Mouse (Mus musculus) urinary bladder, adult 18-20 months (tissue): ENCODE data around the gene Prkag1.
A peak's percentile ranks its signal among the peaks of the same experiment; 100 is the strongest.

Experiments used
- DNase-seq, 2 experiments: peaks; one replicate each; pipeline ENCODE4 v3.0.0; 2022; ENCODE audit warnings: low spot score in 2 of 2, mixed read lengths in 2 of 2

Gene Prkag1

DNA sequence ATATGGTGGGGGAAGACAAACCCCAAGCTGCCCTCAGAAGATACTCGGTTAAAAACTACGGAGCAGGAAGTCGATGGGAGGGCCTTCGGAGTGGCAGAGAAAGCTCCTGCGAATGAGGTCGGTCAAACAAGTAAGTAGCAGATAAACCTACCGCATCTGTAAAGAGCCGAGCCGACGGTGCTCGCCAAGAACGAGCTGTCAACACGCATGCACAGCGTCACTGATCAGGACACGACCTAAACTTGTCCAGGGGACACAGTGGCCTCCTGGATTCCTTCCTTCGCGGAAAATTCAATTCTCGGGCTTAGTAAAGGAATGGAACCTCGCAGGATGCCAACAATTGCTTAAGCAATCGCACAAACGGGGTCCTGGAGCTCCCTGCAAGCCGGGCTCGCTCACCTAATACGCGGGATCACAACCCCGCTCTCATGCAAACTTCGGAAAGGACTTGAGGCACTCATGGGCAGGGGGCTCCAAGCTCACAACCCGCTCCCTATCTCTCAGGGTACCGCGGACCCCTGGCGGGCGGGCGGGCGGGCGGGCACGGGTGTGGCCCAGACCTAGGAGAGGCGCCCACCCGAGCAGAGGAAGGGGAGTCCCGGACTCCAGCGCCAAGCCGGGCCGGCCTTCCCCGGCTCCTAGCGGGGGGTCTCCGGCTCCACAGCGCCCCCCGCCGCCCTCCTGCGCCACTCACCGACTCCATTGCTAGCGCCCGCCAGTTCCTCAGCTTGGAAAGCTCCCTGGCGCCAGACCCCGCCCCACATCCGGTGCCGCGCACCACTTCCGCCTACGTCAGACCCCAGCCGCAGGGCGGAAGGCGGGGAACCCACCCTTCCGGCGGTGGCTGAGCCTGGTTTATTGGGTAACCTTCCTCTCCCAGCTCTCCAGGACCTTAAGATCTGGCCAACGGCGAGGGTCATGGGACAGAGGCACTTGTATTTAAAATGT is at the start of gene Prkag1:
Gene Prkag1 (minus strand): TSS at position 786 of the 948 bp plus-strand sequence.
- DNase-seq: peak; percentile 92 to 96

DNA sequence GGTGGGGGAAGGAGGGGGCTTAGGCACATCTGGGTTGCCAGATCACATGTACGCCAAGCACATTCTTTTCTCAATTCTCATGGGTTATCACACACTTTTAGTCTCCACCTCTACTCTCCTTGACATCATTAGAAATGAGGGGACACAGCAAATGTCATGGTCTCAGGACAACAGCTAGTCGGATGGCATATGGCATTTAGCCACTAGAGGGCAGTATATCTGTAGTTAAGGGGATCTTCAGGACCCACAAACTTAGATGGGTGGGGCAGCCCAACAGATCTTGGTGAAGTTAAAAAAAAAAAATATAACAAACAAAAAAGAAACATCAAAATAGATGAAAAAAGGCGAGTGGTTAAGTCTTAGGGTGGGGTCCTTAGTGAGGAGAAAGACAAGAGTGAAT is 46.0 kb upstream of the Prkag1 start:
- DNase-seq: no peak

DNA sequence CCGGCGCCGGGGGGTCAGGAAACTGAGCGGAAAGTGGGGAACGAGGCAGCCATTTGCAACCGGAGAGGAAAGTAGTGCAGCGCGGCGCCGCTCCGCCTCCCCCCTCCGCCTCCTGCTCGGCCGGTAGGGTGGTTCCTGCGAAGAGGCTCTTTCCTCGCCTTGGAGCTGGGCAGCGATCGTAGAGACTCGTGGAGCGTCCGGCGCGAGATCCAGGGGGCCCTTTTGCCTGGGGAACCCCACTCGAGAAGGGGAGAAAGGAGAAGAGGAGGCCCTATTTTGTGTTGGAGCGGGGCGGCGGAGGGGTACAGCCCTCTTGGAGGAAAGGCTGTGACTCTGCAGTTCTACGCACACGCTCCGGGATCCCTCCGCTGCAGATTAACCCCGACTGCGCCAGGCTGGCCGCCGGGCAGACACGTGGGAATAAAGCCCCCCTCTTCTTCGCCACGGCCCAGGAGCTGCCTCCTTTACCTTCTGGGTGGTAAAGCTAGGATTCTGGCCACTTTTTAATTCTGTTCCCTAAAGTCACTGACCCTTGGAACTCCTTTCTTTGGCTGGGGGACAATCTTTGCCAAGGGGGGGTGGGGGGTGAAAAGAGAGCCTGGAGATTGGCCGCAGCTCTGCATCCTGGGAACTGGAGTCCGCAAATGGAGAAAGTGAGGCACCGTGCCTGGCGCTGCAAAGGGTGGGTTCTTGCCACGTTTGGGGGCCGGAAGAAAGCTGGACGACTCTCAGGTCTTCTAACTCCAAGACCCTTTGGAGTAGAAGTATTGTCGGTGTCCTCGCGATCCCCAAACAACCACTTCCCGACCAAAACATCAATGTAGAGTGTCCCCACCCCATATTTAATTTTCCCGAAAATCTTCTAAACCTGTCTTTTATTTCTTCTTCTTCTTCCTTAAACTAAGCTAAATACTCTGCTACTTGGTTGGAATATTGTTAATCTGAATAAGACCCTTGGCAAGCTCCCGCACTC is 40.9 kb upstream of the Prkag1 start:
- peak; percentile 85 to 96 for DNase-seq

DNA sequence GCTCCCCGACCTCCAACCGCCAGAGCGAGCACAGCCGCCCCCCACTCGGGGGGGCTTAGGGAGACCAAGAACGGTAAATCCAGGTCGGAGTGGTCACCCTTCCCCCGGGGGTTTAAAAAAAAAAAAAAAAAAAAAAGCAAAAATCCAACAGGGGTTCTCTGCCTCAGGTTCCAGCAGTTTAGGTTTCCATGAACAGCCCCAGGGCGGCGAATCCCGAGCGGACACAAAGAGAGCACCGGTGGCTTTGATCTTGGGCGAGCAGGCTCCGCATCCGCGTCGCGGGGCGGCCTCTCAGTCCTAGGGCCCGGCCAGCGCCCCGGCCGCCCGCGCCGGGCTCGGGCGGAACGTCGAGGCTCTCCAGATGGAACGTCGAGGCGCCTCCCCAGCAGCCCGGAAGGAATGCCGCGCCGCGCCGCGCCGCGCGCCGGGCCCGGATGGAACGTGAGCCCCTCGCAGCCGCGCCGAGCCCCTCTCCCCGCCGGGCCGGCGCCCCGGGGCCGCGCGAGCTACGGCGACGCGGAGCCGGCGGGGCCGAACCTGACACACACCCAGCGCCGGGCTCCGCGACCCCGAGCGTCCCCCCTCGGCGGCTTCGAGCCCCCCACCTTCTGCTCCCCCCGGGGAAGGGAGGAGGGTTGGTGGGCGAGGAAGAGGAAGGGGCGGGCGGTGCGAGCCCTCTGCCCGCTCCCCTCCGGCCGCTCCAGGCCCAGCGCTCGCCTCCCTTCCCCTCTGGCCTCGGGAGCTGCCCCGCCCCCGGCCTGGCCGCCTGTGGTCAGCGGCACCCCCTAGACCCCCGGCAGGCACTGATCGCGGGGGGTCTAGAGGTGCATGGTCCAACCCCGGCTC is 40.0 kb upstream of the Prkag1 start, which contains the start of gene Kmt2d:
Gene Kmt2d (minus strand): TSS at position 135 of the 846 bp plus-strand sequence.
- no peak for DNase-seq

DNA sequence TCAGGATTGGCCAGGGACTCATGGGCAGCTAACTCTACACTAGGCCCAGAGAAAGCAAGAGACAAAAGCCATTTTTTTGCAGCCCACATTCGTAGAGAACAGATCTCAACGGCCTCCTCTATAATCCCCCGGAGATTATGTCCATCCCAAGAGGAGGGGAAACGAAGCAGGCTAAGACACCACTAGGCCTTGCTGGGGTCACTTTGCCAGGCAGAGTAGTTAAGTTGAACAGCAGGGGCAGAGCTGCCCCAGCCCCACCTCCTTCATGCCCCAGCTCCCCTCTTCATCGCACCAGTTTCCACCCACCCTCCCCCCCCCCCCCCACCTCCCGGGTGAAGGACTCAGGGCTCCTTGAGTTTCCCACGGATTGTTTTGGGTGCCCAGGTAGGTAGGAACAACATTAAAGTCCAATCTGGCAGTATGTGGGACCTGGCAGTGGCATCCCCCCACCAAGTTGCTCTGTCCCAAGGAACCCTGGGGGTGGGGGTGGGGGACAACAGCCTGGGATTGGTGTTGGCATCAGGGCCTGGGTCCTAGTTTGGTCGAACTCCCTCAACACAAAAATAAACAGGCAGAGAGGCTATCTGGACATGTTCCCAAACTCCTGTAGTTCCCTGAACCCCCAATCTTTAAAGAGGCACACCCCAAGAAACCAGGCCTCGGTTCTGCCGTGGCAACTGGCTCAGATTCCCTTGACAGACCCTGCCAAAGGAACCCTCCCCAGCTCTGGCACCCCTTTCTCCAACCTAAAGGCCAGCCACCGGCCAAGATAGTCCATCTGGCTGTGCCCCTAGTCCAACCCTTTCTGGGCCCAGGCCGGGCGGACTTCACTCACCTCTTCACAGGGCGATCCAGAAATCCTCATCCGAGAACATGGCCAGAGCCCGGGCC is 39.1 kb upstream of the Prkag1 start:
- DNase-seq: peak in 1 of 2 experiments; percentile 37

DNA sequence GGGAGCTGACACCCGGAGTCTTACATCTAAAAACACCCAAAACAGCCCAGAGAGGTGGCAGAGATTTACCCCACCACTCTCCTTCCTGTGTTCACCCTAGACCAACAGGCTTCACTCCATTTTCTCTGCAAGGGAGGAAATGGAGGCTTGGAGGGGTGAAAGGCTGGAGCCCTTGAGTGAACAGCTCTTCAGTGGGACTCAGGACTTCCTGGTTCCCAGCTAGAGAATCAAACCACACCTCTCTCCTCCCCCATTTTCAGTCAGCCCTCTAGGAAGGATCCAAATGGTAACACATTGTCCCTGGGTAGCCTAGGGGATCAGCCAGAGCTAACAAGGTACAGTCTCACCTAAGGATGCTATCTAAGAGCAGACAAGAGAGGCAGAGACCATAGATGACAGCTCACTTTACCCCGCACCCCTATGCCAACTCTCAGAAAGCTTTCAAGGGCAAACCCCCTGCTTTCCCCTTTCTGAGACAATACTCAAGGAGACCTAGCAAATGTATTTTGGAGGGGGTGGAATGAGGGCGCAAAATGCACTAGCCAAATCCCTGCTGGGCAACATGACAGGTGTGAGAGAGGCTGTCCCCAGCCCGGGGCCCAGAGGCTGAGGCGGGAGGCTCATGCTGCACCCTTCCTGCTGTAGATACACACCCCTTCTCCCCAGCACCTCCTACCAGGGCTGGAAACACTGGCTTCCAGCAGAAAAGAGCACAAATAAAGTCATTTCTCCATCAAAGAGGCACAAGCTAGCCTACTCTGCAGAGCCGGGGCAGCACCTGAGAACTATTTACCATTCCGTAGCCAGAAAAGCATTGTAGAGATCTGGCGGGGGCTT is 38.2 kb upstream of the Prkag1 start:
- DNase-seq: no peak

DNA sequence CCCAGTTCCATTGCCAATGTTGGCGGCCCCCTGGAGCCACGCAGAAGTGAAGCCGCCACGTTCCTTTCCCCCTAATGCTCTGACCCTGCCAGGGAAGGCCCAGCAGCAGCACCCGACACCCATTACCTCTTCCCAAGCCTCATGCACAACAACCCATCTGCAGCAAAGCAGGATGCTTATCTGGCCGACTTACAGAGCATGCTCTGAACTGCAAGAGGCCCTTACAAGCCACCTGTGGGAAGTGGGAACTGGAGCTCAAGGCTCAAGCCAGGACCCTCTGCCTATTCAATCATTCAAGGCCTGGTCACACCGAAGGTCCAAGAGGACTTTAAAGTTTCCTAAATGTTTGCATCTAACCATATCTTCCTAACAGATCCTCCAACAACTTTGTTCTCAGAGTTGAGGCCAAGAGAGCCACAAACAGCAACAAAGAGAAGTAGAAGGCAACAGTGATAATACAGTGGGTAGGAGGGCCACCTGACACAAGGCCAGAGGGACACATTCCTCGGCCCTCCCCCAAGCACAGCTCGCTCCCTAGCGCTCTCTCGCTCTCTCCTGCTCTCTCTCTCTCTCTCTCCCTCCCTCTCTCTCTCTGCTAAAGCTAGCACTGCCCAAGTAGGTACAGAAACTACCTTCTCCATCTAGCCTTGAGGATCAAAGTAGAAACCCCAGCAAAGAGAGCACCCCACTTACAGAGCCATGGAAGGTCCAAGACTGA is 37.2 kb upstream of the Prkag1 start:
- DNase-seq: no peak

DNA sequence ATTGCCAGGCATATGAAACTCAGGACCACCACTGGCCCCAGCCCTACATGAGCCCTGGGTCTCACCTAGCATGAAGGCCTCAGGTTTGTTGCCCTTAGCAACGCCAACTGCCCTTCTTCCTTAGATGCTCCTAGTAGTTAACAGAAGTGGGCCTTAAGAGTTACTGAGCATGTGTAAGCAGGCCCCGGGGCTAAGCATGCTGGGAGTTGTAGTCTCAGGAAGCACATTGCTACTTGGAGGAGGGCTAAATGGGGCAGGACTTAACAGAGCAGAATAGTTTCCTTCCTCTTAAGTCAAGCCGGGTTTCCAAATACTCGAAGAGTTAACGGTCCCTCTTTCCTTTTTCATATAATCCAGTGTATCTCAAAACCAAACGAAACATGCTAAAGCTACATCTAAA is 36.0 kb upstream of the Prkag1 start:
- peak in 1 of 2 experiments; percentile 41 for DNase-seq

DNA sequence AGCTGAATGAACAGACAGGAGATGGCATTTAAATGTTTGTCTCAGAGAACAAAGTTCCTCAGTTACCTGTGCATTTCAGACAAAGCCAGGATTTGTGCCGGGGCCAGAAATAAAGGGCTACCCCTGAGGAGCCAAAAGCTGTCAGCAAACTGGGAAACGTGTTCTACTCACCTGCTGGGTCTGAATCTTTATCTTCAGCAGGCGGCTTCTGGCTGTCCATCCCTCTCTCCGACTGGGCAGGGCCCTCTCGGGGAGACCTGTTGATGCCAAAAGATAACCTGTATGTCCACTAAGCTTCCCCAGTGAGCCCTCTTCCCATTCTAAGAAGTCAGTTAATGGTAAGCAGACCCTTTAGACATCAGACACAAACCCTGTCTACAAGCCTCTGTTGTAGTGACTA is 35.2 kb upstream of the Prkag1 start:
- DNase-seq: no peak

DNA sequence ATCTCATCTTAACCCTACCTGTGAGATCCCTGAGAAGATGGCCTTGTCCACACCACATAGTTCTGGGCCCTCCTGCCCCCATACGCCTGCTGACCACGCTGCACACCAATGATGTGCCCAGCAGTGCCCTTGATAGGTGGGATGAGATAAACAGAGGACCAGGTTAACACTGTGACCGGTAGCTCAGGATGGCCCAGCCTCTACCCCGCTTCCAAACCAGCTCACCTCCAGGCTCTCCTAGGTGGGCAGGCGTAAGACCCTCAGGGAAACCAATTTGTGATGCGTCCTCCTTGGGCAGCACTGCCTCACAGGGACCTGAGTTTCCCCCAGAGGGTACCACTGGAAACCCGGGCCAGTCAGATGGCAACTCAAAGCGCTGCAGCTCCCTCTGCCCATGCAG is 34.5 kb upstream of the Prkag1 start:
- no peak for DNase-seq

DNA sequence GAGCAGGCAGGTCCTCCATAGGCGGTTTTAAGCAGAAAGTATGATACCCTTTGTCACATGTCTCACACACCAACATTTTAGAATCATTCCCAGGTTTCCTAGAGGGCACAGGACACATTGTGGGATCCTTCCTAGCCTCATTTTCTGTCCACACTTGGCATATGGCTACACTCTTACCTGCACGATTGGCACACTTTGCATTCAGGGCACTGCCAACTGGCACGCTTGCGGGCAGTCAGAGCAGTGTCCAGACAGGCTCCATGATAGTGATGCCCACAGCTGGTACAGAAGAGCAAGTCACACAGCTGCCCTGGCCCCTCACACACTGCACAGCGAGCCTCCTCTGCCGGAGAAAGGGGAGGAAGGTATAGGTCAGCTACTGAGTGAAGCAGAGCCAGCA is 33.6 kb upstream of the Prkag1 start:
- DNase-seq: no peak

DNA sequence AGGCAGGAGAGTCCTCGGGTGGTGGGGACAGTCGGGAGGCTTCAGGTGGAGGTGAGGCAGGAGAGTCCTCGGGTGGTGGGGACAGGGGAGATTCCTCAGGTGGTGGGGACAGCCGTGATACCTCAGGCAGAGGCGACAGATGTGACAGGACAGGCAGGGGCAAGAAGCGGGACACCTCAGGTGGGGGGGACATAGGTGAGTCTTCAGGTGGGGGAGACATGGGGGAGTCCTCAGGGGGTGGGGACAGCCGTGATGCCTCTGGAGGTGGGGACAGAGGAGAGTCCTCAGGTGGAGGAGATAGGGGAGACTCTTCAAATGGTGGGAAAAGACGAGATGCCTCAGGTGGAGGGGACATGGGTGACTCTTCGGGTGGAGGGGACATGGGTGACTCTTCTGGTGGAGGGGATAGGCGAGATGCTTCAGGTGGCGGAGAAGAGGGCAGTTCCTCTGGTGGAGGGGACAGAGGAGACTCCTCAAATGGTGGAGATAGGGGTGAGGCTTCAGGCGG is 32.2 kb upstream of the Prkag1 start:
- DNase-seq: no peak

DNA sequence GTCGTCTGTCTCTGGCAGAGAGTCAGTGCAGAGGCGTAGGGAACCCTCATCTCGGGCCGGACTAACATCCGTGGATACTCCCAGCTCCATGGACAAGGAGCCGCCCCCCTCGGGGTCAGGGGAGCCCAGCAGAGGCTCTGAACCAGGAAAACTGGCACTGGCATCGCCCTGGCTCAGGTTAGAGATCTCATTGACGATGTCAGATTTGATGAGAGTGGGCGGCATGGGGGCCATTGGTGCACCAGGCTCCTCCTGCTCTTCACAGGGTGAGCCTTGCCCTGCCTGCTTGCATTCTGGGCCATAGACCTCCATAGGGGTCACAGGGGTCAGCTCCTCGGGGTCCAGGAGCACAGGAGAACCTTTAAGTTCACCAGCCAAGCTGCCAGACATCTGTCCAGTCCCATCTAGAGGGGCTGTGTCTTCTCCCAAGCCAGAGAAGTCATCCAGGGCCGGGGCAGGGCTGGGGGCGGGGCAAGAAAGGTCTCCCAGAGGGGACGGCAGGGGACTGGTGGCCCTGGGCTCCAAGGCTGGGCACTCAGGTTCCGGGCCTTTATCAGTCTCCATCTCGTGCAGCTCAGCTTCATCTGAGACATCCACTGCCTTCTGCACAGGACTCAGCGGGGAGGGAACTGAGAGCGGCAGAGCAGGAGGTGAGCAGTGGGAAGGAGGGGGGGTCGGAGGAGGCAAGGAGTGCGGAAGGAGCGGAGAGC is 30.5 kb upstream of the Prkag1 start:
- DNase-seq: no peak

DNA sequence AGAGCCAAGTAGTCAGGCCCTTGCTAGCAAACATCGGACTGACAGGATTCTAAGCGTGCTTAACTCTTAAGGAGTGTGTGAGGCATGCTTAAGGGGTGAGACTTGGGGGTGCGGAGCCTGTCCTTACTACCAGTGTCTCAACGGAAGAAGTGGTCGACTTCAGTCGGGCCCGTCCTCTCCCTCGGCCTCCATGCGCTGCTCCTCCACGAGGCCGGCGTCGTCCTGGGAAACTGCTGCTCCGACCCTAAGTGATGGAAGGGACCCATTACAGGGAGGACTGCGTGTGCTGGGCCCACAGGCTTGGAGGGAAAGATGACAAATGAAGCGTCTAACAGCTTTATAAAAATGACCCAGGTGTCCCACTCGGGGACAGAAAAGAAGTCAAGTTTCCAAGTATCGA is 29.6 kb upstream of the Prkag1 start:
- no peak for DNase-seq

DNA sequence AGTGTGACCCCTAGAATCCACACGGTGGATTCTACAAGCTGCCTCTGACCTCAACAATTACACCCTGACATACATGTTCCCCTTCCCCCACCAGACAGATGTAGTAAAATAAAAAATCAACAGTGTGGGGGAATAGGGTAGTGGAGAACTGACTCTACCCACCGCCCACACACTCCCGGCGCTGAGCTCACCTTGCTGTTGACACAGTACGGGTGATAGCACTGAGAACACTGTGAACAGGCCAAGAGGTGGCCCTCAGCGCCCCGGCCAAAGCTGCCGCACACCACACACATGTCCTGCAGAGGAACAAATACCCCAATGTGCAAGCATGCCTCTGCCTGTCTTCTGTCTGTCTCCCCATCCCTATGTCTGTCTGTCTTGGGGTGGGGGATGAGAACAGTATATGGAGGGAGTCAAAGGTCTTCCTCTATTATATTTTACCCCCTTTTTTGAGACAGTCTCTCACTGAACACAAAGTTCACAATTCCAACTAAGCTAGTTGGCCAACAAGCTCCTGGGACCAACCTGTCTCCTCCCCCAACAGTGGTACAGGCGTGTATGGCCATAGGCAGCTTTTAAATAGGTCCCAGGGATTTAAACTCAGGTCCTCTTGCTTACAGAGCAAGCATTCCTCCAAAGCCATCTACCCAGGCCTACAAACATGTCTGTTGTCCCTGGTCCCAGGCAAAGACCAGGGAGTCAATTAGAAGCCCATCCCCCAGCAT is 28.2 kb upstream of the Prkag1 start:
- no peak for DNase-seq

DNA sequence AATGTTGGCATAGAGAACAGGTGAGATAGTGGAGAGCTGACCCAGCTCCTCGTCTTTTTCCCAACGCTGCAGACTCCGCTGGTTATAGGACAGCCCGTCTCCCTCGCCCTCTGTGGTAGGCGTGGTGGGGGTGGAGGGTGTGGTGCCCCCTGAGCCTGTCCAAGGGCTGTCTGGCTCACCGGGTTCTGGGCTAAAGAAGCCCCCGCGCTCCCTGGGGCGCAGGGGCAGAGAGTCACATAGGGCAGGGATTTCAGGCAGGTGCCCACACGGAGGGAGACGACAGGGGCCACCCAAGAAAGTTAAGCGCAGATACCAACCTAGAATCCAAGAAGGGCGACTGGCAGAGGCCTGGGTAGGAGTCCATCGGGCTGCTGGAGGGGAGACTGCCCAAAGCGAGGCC is 22.9 kb upstream of the Prkag1 start:
- DNase-seq: no peak
